Mouse (Mus musculus) limb, embryonic 11.5 days (tissue): ENCODE results near the gene Bdh1. TPM values are rescaled to one million over a fixed set of nuclear protein-coding genes. Genes with fewer than 3 reads are reported as not detected.

Experiments used
- ATAC-seq: fragments of 200-750 bp; cut with Nextera tagmentation; 2 replicates; pipeline ENCODE4 v1.8.0; 2017; ENCODE audit warnings: low read depth; ENCODE audit not compliant: insufficient number of reproducible peaks, low FRiP score, low TSS enrichment
- DNase-seq: peaks from one replicate; pipeline ENCODE4 v3.0.0-alpha.2; 2015; ENCODE audit warnings: low spot score
- H3K27ac ChIP-seq: fragments of 300-500 bp; sonication (generic); replicated peaks from 2 replicates; pipeline ENCODE4 v1.5.1; 2014; ENCODE audit warnings: low read depth, mild to moderate bottlenecking, low read length
- H3K27me3 ChIP-seq: fragments of 300-500 bp; sonication (generic); 2 replicates; pipeline ENCODE4 v1.6.1; 2014; ENCODE audit warnings: mild to moderate bottlenecking, low read length, mixed read lengths; ENCODE audit not compliant: control insufficient read depth, insufficient read depth
- H3K36me3 ChIP-seq: fragments of 300-500 bp; sonication (generic); 2 replicates; pipeline ENCODE4 v1.6.1; 2014; ENCODE audit warnings: mild to moderate bottlenecking, low read length, moderate library complexity, mixed read lengths; ENCODE audit not compliant: control insufficient read depth, insufficient read depth
- H3K4me1 ChIP-seq: fragments of 300-500 bp; sonication (generic); 2 replicates; pipeline ENCODE4 v1.6.1; 2014; ENCODE audit warnings: low read length, mixed read lengths; ENCODE audit not compliant: control insufficient read depth, insufficient read depth
- H3K4me2 ChIP-seq: fragments of 300-500 bp; sonication (generic); 2 replicates; pipeline ENCODE4 v1.6.1; 2014; ENCODE audit warnings: low read depth, mild to moderate bottlenecking, moderate library complexity; ENCODE audit not compliant: severe bottlenecking
- H3K4me3 ChIP-seq: fragments of 300-500 bp; sonication (generic); 2 replicates; pipeline ENCODE4 v1.5.1; 2014; ENCODE audit warnings: low read depth, low read length
- H3K9ac ChIP-seq: fragments of 300-500 bp; sonication (generic); 2 replicates; pipeline ENCODE4 v1.6.1; 2014; ENCODE audit warnings: mild to moderate bottlenecking, low read length
- H3K9me3 ChIP-seq: fragments of 300-500 bp; sonication (generic); 2 replicates; pipeline ENCODE4 v1.6.1; 2016; ENCODE audit warnings: low read length; ENCODE audit not compliant: control insufficient read depth
- WGBS: fragments of 180-500 bp; shearing (Covaris S2); extraction: QIAGEN DNeasy Blood & Tissue Kit; methylation state at CpG from one replicate; pipeline ENCODE4 v1.1.7; 2014; 5-methylcytosine and 5-hydroxymethylcytosine counted together
- polyA plus RNA-seq: library from polyadenylated mRNA; unstranded; fragments of >200 nt; fragmentation: Nextera tagmentation; extraction: Ambion mirVana; gene quantifications from 2 replicates; pipeline ENCODE4 v1.2.1, GENCODE M21; 2014

The Bdh1 gene
- polyA plus RNA-seq, 1 experiment from 2014 or later, result 14.9 TPM

DNA sequence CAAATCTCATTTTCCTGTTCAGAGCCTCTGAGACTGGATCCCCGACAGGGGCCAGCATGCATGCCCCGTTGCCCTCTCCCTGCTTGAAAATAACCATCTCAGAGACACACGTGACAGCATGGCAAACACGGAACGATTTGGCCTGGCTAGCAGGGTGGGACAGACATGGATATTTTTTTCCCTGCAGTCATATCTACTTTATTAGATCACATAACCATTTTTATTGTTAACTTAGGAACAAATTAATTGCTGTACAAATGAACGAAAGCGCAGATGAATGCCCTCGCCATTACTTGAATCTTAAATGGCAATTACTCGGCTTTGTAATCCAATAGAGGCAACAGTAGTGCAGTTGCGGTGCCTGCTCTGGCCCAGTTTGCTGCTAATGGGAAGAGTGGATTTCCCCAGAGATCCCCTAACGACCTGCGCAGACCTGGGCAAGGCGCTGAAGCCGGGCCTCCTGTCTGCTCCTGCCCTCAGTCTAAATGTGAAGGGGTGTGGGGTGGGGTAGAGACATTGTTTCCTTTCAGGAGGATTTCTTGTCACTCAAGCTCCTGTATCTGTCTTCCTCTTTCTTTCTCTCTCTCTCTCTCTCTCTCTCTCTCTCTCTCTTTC, 79.8 kb downstream of the Bdh1 start:
- Histone ChIP-seq H3K27me3 (no peaks in the 10 kb centered on the region), H3K9me3 (no peaks in the 10 kb centered on the region), H3K4me1 (peaks cover 41% of the 10 kb centered on the region), H3K27ac (peak overlapping the region; percentile 63), H3K4me3 (no peak overlapping the region), H3K4me2 (no peak overlapping the region), H3K9ac (no peak overlapping the region), H3K36me3 (no peaks in the 10 kb centered on the region)
- DNase-seq (peak; percentile 47), ATAC-seq (peak; percentile 55; the same call in 1 of the 2 replicates)
- WGBS, result 14% methylated on average over 14 of the region's 14 CpGs

DNA sequence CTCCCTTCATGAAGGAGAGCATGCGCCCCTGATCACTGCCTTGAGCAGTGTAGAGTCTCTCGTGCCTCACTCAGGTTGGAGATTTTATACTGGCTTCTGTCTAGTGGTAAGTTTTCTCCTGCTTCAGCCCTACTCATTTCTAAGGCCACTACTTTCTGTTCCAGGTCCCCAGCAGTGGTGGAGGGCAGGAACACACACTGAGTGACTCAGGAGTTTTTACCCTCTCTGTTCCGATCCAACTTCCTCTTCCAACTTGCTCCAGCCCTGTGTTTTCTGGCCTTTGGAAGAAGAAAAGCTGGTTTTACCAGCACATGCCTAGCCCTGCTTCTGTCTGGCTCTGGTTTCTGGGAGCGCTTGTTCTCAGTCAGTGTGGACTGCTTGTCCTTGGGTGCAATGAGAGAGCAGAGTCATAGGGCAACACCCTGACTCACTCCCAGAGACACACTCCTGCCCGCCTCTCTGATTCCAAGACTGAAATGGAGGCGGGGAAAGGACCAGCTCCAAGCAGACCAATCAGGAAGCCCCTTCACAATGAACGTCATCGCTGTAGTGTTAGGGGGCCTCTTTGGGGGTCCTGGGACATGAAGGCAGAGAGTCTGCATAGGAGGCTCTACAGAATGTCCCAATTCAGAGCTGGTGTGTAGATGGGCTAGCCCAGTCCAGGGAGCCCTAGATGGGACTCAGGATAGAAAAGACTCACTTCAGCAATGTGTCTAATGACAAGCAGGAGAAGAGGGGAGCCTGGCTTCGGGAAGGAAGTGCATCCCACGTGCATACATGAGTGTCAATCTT, 84.8 kb downstream of the Bdh1 start:
- WGBS, result 49% methylated on average over 10 of the region's 10 CpGs
- ATAC-seq, result no peak
- Histone ChIP-seq H3K9ac (no peak overlapping the region), H3K9me3 (no peaks in the 10 kb centered on the region), H3K4me1 (peaks cover 40% of the 10 kb centered on the region), H3K4me3 (no peak overlapping the region), H3K36me3 (no peaks in the 10 kb centered on the region), H3K27ac (no peak overlapping the region), H3K4me2 (peak overlapping the region; percentile 22), H3K27me3 (no peaks in the 10 kb centered on the region)
- no peak for DNase-seq

DNA sequence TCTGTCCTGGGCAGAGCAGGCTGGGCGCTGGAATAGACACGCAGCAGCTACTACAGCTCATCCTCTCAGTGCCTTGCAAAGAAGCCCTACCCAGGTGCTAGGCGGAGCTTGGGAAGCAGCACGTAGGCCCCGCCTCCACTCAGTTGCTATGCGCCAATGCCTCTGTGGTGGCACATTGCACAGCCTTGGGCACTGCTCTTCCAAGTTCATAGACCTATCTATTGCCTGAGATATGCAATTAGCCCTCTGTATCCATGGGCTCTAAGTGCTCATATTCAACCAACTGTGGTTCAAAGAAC, 85.3 kb downstream of the Bdh1 start:
- no peak overlapping the region for H3K9ac ChIP-seq
- WGBS, result 42% methylated on average over 6 of the region's 6 CpGs
- peaks cover 39% of the 10 kb centered on the region for H3K4me1 ChIP-seq
- no peaks in the 10 kb centered on the region for H3K9me3 ChIP-seq
- ATAC-seq (no peak), DNase-seq (no peak)
- H3K4me2 ChIP-seq, result peak overlapping the region; percentile 22; the same call in 1 of the 2 replicates
- H3K27ac ChIP-seq, result peak overlapping the region; percentile 39; the same call in 1 of the 2 replicates
- no peak overlapping the region for H3K4me3 ChIP-seq
- no peaks in the 10 kb centered on the region for H3K36me3 ChIP-seq
- no peaks in the 10 kb centered on the region for H3K27me3 ChIP-seq

DNA sequence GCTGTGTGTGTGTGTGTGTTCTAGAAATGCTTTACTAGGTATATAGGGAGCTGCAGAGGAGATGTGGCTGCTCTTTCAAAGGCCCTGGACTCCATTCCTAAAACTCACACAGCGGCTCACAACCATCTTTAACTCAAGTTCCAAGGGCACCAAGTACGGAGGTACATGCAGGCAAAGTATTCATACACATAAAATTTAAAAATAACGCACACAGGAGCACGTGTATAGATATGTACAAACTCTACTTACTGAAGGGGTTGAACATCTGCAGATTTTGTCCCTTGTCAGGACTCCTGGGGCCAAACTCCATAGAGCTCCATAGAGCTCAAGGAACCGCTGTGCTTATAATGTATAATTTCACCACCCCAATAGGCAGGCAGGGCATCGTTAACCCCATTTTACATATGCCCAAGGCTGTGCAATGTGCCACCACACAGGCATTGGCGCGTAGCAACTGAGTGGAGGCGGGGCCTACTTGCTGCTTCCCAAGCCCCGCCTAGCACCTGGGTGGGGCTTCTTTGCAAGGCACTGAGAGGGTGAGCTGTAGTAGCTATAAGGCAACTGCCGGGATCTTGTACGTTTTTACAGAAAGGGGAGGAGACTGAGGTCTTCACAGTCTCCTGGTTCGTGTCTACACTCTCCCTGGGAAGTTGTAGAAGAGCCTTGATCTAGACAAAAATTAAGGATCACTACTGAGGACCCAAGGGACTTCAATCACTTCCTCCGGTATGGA, 85.9 kb downstream of the Bdh1 start:
- 25% methylated on average over 14 of the region's 14 CpGs for WGBS
- H3K4me3 ChIP-seq, result no peak overlapping the region
- no peaks in the 10 kb centered on the region for H3K36me3 ChIP-seq
- H3K9ac ChIP-seq, result no peak overlapping the region
- peaks cover 37% of the 10 kb centered on the region for H3K4me1 ChIP-seq
- peak; percentile 69 for DNase-seq
- H3K4me2 ChIP-seq, result peak overlapping the region; percentile 36; the same call in 1 of the 2 replicates
- H3K27me3 ChIP-seq, result no peaks in the 10 kb centered on the region
- peak overlapping the region; percentile 95 for H3K27ac ChIP-seq
- ATAC-seq, result no peak
- H3K9me3 ChIP-seq, result no peaks in the 10 kb centered on the region

Other genes starting within 250 kb of the Bdh1 start
- gene Acap2, start 221.0 kb upstream of the Bdh1 start, polyA plus RNA-seq, result 18.0 and 19.3 TPM in 2 replicates
- 78.4 and 82.1 TPM in 2 replicates for gene Ppp1r2, start 147.0 kb upstream of the Bdh1 start, polyA plus RNA-seq
- gene Apod, start 107.5 kb upstream of the Bdh1 start, polyA plus RNA-seq, result 7.8 and 8.8 TPM in 2 replicates
- 32.5 and 34.2 TPM in 2 replicates for gene Dlg1, start 241.2 kb downstream of the Bdh1 start, polyA plus RNA-seq